Mouse (Mus musculus) monocyte, adult 5-6 weeks (primary cell): ENCODE results near the gene Kcnh1. TPM values are rescaled to one million over a fixed set of nuclear protein-coding genes. Genes with fewer than 3 reads are reported as not detected.

ENCODE experiments used
- ATAC-seq: fragments of 153-309, 156-312 bp; replicated peaks from 2 replicates; pipeline ENCODE4 v1.8.0; 2017; ENCODE audit warnings: mild to moderate bottlenecking; ENCODE audit not compliant: low TSS enrichment, insufficient number of reproducible peaks, severe bottlenecking, poor library complexity, low FRiP score
- total RNA-seq: library from RNA; stranded (forward); fragments of 200-1000, 200-491, 200-594 nt; gene quantifications from 3 replicates; pipeline ENCODE4 v1.2.3, GENCODE M21; 2017

Kcnh1 gene
- total RNA-seq, 1 experiment from 2014 or later = not detected

DNA sequence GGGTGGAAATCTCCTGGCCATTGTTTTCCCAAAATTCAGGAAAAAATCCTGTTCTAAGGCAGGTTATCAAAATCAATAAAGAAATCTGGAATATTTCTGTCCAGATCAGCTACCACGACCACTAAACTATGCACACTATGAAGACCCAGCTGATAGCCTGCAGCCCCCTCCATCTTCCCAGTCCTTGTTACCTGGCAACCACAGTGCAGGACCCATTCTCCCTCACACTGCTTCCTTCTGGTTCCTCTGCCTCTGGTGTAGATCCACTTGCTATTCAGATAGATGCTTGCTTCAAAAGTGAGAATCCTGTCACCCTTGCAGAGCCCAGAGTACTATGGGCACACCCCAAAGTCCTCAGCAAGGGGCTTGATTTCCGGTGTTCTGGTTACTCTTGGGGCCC, 351.5 kb downstream of the Kcnh1 start:
- no peak for ATAC-seq

DNA sequence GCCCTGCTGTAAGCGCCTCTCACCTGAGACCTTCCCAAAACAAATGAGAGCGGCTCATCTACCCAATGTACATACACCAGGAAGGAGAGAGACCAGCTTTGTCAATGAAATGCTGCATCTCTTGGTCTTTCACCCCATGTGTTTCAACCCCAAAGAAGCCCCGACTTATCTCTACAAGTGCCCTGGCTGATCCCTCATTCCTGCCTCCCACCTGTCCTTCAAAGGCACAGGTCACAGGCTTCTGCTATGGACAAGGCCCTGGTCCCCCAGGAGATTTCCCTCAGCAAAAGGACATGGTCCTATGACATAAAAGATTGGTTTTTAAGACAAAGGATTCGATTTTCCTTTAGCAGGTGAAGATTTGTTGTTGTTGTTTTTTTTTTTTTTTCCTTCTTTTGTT, 353.1 kb downstream of the Kcnh1 start:
- no peak for ATAC-seq

DNA sequence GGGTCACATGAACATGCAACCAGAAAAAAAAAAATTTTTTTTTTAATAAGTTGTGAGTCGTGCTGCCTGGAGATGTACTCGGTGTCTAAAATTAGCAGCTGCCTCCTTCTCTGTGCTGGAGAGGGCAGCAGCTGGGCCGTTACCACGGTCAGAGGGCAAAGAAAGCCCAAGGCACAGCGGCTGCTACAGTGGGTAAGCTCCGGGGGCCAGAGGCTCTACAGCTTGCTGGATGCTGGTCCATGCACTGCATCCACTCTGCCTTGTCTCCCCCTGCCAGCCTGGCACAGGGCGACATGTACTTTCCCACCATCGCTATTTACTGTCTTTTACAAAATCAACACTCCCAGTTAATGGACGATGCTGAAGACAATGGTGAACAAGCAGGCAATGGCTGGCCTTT, 353.5 kb downstream of the Kcnh1 start:
- ATAC-seq = no peak

DNA sequence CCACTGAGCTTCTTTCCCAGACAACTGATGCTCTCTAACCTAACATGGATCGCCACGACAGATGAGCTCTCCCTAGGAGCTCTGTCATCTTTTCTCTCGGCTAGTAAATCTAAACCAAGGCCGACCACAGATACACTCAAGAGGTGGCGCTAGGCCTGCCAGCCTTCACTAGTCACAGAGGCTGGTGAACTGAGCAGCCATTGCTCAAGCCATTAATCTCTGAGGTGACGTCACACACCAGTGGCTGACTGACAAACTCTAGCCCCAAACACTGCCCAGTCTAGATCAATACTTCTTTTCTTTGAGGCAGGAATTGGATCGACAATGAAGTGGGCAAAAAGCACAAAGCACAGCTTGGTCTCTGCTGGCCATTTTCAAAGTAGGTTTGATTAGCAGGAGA, 354.3 kb downstream of the Kcnh1 start:
- no peak for ATAC-seq

DNA sequence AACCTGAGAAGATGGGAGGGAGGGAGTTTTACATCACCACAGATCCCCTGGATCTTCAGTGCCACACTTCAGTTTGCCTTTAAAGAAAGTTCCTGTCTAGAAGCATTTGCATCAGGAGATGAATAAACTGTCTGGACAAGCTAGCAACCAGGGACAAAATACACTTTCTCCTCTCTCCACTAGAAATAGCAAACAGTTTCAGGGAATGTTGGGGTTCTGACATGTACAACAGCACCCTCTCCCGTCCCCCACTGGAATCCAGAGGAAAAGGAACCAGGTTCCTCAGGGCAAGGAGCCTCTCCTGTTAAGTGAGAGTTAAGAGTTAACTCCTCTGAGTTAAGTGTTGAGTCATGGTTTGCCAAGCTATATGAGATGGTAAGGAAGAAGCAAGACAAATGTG, 356.3 kb downstream of the Kcnh1 start:
- no peak for ATAC-seq

DNA sequence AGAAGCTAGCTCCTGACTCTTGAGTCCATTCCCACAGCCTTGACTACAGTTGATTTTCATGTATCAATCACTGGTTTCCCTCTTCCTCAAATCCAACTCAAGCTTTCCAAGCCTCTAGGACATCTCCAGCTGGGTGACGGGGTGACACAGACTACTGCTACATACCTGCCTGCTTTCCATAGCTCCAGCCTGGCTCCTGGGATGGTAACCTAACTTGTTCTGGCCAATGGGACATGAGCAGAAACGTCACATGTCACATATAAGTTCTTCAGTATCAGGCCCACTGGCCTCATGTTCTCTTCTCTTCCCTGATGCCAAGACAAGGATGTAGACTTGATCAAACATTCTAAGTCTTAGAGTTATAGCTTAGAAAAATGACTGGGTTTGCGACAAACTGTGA, 360.0 kb downstream of the Kcnh1 start:
- no peak for ATAC-seq

DNA sequence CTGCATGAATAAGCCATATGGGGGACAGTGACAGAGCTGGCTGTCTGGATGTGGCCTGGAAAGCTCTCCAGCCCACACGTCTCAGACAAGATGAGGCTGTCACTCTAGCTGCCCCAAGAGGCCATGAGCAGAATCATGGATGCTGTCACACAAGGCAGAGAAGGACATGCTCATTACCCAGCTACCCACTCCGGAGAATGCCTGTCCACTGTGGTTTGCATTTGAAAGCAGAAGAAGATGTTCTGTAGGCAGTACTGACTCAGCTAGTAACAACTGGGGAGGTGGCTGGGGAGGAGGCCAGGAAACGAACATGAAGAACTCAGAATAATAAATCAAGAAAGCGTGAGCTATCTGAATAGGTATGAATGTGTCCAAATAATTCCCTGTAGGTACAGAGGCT, 364.9 kb downstream of the Kcnh1 start:
- ATAC-seq = no peak

DNA sequence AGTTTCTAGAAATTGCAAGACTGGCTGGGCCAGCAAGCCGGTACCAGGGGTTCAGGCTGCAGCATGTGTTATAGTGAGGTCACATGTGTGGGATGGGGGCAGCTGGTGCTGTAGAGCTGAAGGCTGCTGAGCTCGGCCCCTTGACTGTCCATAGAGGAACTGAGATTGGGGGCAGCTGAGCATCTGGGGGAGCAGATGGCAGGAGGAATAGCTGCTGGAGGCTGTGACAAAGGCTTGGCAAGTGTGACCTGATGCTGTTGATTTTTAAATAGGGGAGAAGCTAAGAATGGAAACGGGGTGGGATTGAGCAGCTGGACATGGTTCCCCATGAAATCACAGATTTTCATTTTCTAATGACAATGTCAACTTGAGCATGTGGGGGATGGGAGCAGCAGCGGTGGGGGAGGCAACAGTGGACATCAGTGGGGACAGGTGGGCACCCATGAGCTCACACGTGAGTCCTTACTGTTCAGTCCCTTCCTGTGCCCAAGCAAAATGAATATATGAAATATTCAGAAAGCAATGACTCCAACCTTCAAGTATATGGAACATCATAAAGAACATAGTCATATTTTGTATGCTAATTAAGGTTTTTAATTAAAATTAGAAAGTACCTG, 367.5 kb downstream of the Kcnh1 start:
- ATAC-seq = no peak

DNA sequence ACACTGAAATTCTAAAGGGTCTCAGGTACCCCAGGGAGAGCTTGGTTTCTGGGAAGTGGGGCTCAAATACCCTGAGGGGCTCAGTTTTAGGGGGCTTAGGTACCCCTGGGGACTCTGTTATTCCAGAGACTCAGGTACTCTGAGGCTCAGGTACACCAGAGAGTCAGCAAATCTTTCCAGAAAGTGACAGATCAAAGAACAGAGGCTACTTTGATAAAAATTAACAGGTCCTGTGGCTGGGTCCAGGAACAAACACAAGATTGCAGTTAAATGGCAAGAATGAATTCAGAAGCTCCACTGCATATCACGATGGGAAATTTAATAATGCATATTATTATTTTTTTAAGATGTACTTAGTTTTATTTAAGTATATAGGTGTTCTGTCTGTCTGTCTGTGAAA, 368.8 kb downstream of the Kcnh1 start:
- ATAC-seq = no peak

Other genes with a start within 250 kb of the Kcnh1 start
- gene Rd3, start 213.4 kb upstream of the Kcnh1 start, total RNA-seq = not detected in 3 replicates
- 27.1 to 48.1 TPM (median 30.7 TPM) in 3 replicates for gene Traf5, start 98.2 kb upstream of the Kcnh1 start, total RNA-seq
- 6.2 to 19.5 TPM (median 10.7 TPM) in 3 replicates for gene Rcor3, start 52.7 kb upstream of the Kcnh1 start, total RNA-seq